Mouse (Mus musculus) CH12.LX (cell line): ENCODE results near the gene Camsap2.

Experiments used
- BHLHE40 ChIP-seq: IDR thresholded peaks from 2 replicates; pipeline ENCODE4 v1.6.1; 2011; ENCODE audit warnings: mild to moderate bottlenecking, low read depth, low read length, improper control_type of control experiment
- CHD2 ChIP-seq: IDR thresholded peaks from 2 replicates; pipeline ENCODE4 v1.6.1; 2011; ENCODE audit warnings: low read length, improper control_type of control experiment
- CTCF ChIP-seq, 2 experiments: IDR thresholded peaks in 1 of 2; conservative IDR thresholded peaks in 1 of 2; 2 replicates each; pipeline ENCODE4 v1.5.1; 2011 to 2012; ENCODE audit warnings: low read depth in 2 of 2, low read length in 2 of 2, improper control_type of control experiment in 1 of 2, inconsistent platforms in 1 of 2, mild to moderate bottlenecking in 1 of 2, moderate library complexity in 1 of 2
- ELF1 ChIP-seq: IDR thresholded peaks from 2 replicates; pipeline ENCODE4 v1.6.1; 2014; ENCODE audit warnings: low read depth, mild to moderate bottlenecking, inconsistent platforms, low read length, improper control_type of control experiment
- EP300 ChIP-seq: IDR thresholded peaks from 2 replicates; pipeline ENCODE4 v1.6.1; 2011; ENCODE audit warnings: low read length, improper control_type of control experiment
- ETS1 ChIP-seq: conservative IDR thresholded peaks from 2 replicates; pipeline ENCODE4 v1.6.1; 2012; ENCODE audit warnings: low read depth, mild to moderate bottlenecking, inconsistent platforms, low read length, improper control_type of control experiment, moderate library complexity
- IRF4 ChIP-seq: IDR thresholded peaks from 2 replicates; pipeline ENCODE4 v1.6.1; 2014; ENCODE audit warnings: low read depth, mild to moderate bottlenecking, inconsistent platforms, low read length, improper control_type of control experiment
- MAZ ChIP-seq: IDR thresholded peaks from 2 replicates; pipeline ENCODE4 v1.6.1; 2012; ENCODE audit warnings: low read depth, mild to moderate bottlenecking, inconsistent platforms, low read length, improper control_type of control experiment, moderate library complexity
- POLR2A ChIP-seq: IDR thresholded peaks from 2 replicates; pipeline ENCODE4 v1.6.1; 2011; ENCODE audit warnings: low read depth, mild to moderate bottlenecking, improper control_type of control experiment, low read length
- RCOR1 ChIP-seq: conservative IDR thresholded peaks from 2 replicates; pipeline ENCODE4 v1.6.1; 2012; ENCODE audit warnings: low read depth, mild to moderate bottlenecking, inconsistent platforms, low read length, improper control_type of control experiment
- TBP ChIP-seq: conservative IDR thresholded peaks from 2 replicates; pipeline ENCODE4 v1.6.1; 2011; ENCODE audit warnings: low read depth, low read length, improper control_type of control experiment
- TCF12 ChIP-seq: IDR thresholded peaks from 2 replicates; pipeline ENCODE4 v1.6.1; 2014; ENCODE audit warnings: low read depth, mild to moderate bottlenecking, inconsistent platforms, low read length, improper control_type of control experiment
- USF1 ChIP-seq: IDR thresholded peaks from 2 replicates; pipeline ENCODE4 v1.6.1; 2014; ENCODE audit warnings: low read depth, mild to moderate bottlenecking, inconsistent platforms, low read length, improper control_type of control experiment

GRCm38 (mm10) chr1:136254503-136255065 lies 91.3 kb downstream of the Camsap2 start:
- no peak for TF ChIP-seq POLR2A
- TF ChIP-seq IRF4, result no peak
- no peak for TF ChIP-seq CTCF (conservative IDR thresholded peaks at IDR 0.05 in 1 of 2, IDR thresholded peaks at IDR 0.05 in 1 of 2; ENCODE audit: low read depth in 2 of 2, low read length in 2 of 2)
- TF ChIP-seq TCF12, result no peak
- no peak for TF ChIP-seq USF1
- no peak for TF ChIP-seq ETS1
- no peak for TF ChIP-seq EP300
- no peak for TF ChIP-seq MAZ
- TF ChIP-seq TBP, result no peak
- no peak for TF ChIP-seq ELF1
- TF ChIP-seq CHD2, result no peak
- TF ChIP-seq RCOR1, result no peak
- TF ChIP-seq BHLHE40, result no peak
